Mouse (Mus musculus): ENCODE data around the gene Fgfr2. TPM values are rescaled to one million over a fixed set of nuclear protein-coding genes. Genes with fewer than 3 reads are reported as not detected.

The Fgfr2 gene
- polyA plus RNA-seq, 1 experiment from 2014 or later, result 11.2 TPM

DNA sequence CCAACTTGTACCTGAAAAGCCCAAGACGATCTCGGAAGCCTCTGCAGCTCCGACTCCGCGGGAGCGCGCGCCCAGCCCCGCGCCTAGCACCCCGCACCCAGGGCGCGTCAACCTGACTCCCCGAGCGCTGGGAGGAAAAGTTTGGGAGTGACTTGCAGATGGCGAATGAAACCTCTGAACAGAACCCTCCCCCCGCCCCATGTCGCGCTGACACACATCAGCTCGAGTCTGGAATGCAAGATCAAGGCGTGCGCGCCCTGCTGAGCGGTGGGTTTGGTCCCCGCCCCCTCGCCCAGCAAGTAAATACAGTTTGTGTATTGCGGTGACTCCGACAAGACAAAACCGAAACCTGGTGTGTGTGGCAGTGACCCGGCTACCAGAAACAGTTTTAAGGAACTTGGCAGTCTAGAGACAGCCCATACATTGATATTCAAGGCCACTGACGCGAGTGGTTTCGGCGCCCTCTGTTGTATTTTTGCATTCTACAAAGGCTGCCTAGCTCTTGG is 806.1 kb downstream of the Fgfr2 start, which contains the start of gene Chst15:
Gene Chst15, minus strand, starts transcription at position 193 of the 506 bp plus-strand sequence.
- no peaks in the 10 kb centered on the region for H3K9me3 ChIP-seq (ENCODE audit: low read length)
- H3K36me3 ChIP-seq (replicated peaks; ENCODE audit: insufficient read depth, low read length), result no peaks in the 10 kb centered on the region
- peak; percentile 72 for ATAC-seq
- peak within 1 kb of the TSS; percentile 90 for H3K9ac ChIP-seq (replicated peaks)
- H3K4me2 ChIP-seq (ENCODE audit: low read depth, low read length), result peak within 1 kb of the TSS; percentile 93
- TF ChIP-seq EP300 (IDR thresholded peaks at IDR 0.05; ENCODE audit: low read depth), result no peak
- no peak; the same call in 1 of the 2 replicates for TF ChIP-seq CTCF (IDR thresholded peaks at IDR 0.05; ENCODE audit: low read depth)
- H3K4me1 ChIP-seq (ENCODE audit: insufficient read depth), result peaks cover 29% of the 10 kb centered on the region
- WGBS (ENCODE audit: insufficient replicate concordance), result under 1% methylated on average over 34 of the region's 34 CpGs
- H3K27ac ChIP-seq (ENCODE audit: low read depth), result peak within 1 kb of the TSS; percentile 96
- H3K4me3 ChIP-seq (ENCODE audit: low read depth, low read length), result peak within 1 kb of the TSS; percentile 74
- H3K27me3 ChIP-seq (ENCODE audit: insufficient read depth, low read length), result peaks cover 20% of the 10 kb centered on the region; the same call in 1 of the 2 replicates
- DNase-seq, result peak; percentile 77

DNA sequence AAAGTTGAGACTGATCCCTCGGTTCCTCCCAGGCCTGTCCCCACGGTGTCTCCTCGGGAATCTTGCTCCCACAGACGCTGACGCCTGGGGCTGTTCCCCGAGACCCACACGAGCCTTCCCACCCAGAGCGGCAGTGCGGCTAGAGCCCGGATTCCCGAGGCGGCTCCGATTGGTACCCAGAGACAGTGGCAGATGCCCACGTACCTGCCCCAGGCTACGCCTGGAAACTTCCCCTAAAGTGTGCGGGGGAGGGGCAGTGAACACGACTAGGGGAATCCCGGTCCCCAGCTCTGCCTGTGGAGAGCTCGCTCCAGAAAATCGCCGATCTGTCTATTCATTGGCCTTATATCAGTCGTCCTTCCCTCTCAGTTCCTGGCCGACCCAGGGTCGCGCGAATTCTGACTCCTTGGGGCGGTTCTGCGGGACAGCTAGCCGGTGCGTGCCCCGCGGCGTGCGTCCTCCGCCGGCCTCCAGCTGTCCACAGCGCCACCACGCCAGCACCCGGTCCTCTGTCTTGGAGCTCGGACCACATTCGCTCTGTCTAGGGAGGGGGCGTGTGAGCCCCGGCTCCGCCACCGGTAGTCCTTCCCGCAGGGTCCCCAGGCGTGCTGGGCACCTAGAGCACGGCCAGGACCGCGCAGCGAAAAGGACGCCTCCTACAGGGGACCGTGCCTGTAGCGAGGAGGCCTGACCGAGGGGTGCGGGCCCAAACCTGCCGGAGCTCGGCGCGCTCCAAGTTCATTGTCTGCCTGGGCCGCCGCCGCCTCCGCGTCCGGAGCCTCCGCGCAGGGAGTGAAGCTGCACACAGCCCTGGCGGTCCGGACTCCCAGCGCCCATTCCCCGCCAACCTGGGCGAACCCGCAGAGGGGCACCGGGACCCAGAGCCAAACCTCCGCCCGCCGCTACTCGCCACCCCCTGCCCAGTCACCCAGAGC is 806.8 kb downstream of the Fgfr2 start:
- H3K9me3 ChIP-seq (ENCODE audit: low read length), result no peaks in the 10 kb centered on the region
- H3K4me2 ChIP-seq (ENCODE audit: low read depth, low read length), result peak overlapping the region; percentile 93
- TF ChIP-seq CTCF (IDR thresholded peaks at IDR 0.05; ENCODE audit: low read depth), result peak; percentile 53
- no peak for TF ChIP-seq EP300 (IDR thresholded peaks at IDR 0.05; ENCODE audit: low read depth)
- H3K4me1 ChIP-seq (ENCODE audit: insufficient read depth), result peaks cover 29% of the 10 kb centered on the region
- under 1% methylated on average over 78 of the region's 79 CpGs for WGBS (ENCODE audit: insufficient replicate concordance)
- peak overlapping the region; percentile 74 for H3K4me3 ChIP-seq (ENCODE audit: low read depth, low read length)
- H3K9ac ChIP-seq (replicated peaks), result peak overlapping the region; percentile 90
- DNase-seq (peak; percentile 67), ATAC-seq (peak; percentile 67)
- peaks cover 18% of the 10 kb centered on the region; the same call in 1 of the 2 replicates for H3K27me3 ChIP-seq (ENCODE audit: insufficient read depth, low read length)
- H3K36me3 ChIP-seq (replicated peaks; ENCODE audit: insufficient read depth, low read length), result no peaks in the 10 kb centered on the region
- H3K27ac ChIP-seq (ENCODE audit: low read depth), result peak overlapping the region; percentile 96

DNA sequence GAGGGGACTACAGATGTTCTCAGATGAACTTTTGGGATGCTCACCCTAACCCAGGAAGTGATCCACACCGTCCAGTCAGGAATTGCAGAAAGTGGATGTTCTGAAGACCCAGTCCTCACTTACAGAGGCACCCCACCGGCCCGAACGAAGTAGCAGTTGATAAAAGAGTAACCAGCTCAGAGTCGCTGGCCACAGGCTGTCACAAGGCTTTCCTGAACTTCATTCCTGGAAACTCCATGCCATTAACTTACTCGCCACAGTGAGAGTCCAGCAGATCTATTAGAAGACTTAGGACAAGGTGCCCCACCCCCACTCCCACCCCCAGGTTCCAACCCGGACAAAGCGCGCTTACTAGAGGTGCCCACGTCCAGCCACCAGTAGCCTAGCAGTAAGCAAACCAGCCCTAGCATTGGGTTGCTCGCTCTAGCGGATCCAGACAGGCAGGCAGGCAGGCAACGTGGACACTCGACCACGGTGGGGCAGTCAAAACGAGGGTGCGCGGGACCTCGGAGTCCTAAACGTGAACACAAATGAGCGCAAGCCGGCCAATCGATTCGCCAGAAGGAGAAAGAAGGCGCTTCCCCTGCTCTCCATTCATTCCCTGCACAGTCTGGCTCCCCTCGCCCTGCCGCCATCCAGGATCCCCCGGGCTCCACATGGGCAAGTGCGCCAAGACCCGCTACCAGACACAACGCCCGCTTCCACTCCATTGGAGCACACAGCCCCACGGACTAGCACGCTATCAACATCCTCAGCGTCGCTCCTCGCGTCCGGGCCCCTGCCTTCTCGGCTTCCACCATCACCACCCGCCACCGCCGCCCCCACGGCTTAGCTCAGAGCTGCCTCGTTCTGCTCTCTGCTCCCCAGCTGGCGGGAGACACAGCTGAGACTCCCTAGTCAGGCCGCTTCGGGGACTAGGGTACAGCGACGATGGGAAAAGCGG is 807.7 kb downstream of the Fgfr2 start:
- Histone ChIP-seq H3K4me2 (ENCODE audit: low read depth, low read length) (peak overlapping the region; percentile 93), H3K4me1 (ENCODE audit: insufficient read depth) (peaks cover 29% of the 10 kb centered on the region), H3K36me3 (replicated peaks; ENCODE audit: insufficient read depth, low read length) (no peaks in the 10 kb centered on the region), H3K27me3 (ENCODE audit: insufficient read depth, low read length) (peaks cover 18% of the 10 kb centered on the region; the same call in 1 of the 2 replicates), H3K4me3 (ENCODE audit: low read depth, low read length) (peak overlapping the region; percentile 74), H3K9me3 (ENCODE audit: low read length) (no peaks in the 10 kb centered on the region), H3K27ac (ENCODE audit: low read depth) (peak overlapping the region; percentile 96), H3K9ac (replicated peaks) (peak overlapping the region; percentile 90)
- 2% methylated on average over 51 of the region's 51 CpGs for WGBS (ENCODE audit: insufficient replicate concordance)
- TF ChIP-seq CTCF (IDR thresholded peaks at IDR 0.05; ENCODE audit: low read depth), result peak; percentile 54
- no peak for TF ChIP-seq EP300 (IDR thresholded peaks at IDR 0.05; ENCODE audit: low read depth)
- DNase-seq (peak; percentile 77), ATAC-seq (peak; percentile 52)

DNA sequence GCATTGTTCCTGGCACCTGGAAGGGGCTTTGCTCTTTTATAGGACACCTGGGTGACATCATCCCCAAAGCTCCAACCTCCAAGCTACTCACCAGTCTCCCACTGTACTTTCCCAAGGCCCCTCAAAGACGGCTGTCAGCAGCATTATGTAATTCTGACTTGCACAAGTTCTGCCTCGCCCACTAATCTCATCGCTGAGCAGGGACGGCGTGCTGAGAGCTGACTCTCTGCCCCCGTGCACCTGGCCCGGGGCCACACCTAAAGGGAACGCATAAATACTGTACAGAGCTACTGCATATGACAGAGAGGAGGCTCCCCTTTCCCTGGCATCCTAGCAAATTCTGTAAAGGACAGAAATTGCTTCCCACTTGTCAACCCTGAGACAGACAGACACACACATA is 810.8 kb downstream of the Fgfr2 start:
- Histone ChIP-seq H3K4me1 (ENCODE audit: insufficient read depth) (peaks cover 37% of the 10 kb centered on the region), H3K4me3 (ENCODE audit: low read depth, low read length) (no peak overlapping the region), H3K27me3 (ENCODE audit: insufficient read depth, low read length) (peaks cover 9% of the 10 kb centered on the region; the same call in 1 of the 2 replicates), H3K27ac (ENCODE audit: low read depth) (no peak overlapping the region), H3K9me3 (ENCODE audit: low read length) (no peaks in the 10 kb centered on the region), H3K36me3 (replicated peaks; ENCODE audit: insufficient read depth, low read length) (no peaks in the 10 kb centered on the region), H3K9ac (replicated peaks) (no peak overlapping the region), H3K4me2 (ENCODE audit: low read depth, low read length) (no peak overlapping the region)
- TF ChIP-seq EP300 (IDR thresholded peaks at IDR 0.05; ENCODE audit: low read depth) (no peak), CTCF (IDR thresholded peaks at IDR 0.05; ENCODE audit: low read depth) (no peak)
- 37% methylated on average over 8 of the region's 8 CpGs for WGBS (ENCODE audit: insufficient replicate concordance)
- DNase-seq (no peak), ATAC-seq (no peak)

DNA sequence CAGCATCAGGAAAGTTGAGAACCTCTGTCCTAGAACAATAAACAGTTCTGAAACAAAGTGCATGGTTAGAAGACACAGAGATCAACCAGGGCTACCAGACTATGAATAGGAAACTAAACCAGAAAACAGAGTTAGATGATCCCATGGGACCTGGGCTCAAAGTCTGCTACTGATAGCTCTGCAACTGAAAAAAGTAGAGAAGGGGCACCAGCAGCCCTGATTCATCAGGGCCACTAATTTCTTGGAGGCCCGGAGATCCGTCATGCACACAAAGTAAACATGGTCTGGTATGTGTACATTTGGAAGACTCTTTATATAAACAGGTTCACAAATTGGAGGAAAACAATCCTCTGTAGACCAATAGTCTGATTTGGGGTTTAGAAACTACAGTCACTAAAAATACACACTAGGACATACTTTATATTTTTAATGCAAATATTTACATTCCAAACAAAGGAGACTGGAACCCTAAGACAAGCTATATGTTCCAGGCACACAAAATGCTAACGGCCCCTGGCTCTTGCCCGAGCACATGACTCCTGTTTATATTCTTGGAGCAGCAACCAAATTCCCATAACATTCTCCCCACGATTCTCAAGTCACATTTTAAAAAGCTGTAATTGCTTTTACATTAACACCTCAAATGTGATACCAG is 814.5 kb downstream of the Fgfr2 start:
- no peaks in the 10 kb centered on the region for H3K36me3 ChIP-seq (replicated peaks; ENCODE audit: insufficient read depth, low read length)
- WGBS (ENCODE audit: insufficient replicate concordance), result 52% methylated on average over 5 of the region's 5 CpGs
- H3K4me2 ChIP-seq (ENCODE audit: low read depth, low read length), result no peak overlapping the region
- H3K4me1 ChIP-seq (ENCODE audit: insufficient read depth), result peaks cover 36% of the 10 kb centered on the region
- no peak overlapping the region for H3K9ac ChIP-seq (replicated peaks)
- DNase-seq, result no peak
- TF ChIP-seq EP300 (IDR thresholded peaks at IDR 0.05; ENCODE audit: low read depth), result no peak
- no peak overlapping the region for H3K4me3 ChIP-seq (ENCODE audit: low read depth, low read length)
- no peaks in the 10 kb centered on the region for H3K27me3 ChIP-seq (ENCODE audit: insufficient read depth, low read length)
- no peaks in the 10 kb centered on the region for H3K9me3 ChIP-seq (ENCODE audit: low read length)
- ATAC-seq, result peak; percentile 63
- peak overlapping the region; percentile 57 for H3K27ac ChIP-seq (ENCODE audit: low read depth)

Measured in liver, postnatal 0 days (tissue).